19 mouse cellular contexts compared by ENCODE assay signal in genomic region chr2:157371696-157372095, GRCm38 (mm10). TPM values are rescaled to one million over a fixed set of nuclear protein-coding genes. Genes with fewer than 3 reads are reported as not detected.
DNase-seq lines count a peak whose midpoint lies in the region; ATAC-seq lines count a peak whose summit lies in the region.
"Had no signal": no experiment of that assay in that cellular context is flagged by ENCODE, and none has a peak within 500 bp of the region (broad histone marks: within the 10 kb centered on the region; RNA-seq: fewer than 3 reads in every experiment).

No protein-coding gene starts in this region.

- no peak overlapping the region for H3K27ac ChIP-seq in kidney, embryonic 16.5 days (ENCODE audit: low read length)
- H3K27ac ChIP-seq: limb, embryonic 13.5 days; midbrain, embryonic 12.5 days had no signal

- H3K4me3 ChIP-seq in kidney, embryonic 16.5 days (ENCODE audit: low read length): no peak overlapping the region
- H3K4me3 ChIP-seq: erythroblast, embryonic 14.5 days; limb, embryonic 13.5 days; midbrain, embryonic 12.5 days; myocyte had no signal

- no peak overlapping the region for H3K9ac ChIP-seq in kidney, embryonic 16.5 days (replicated peaks; ENCODE audit: low read length)
- H3K9ac ChIP-seq: forebrain, postnatal 0 days; limb, embryonic 13.5 days; lung, embryonic 14.5 days; midbrain, embryonic 12.5 days had no signal

- no peak for ATAC-seq in kidney, embryonic 16.5 days (ENCODE audit: low FRiP score, low TSS enrichment)
- ATAC-seq: forebrain, postnatal 0 days had no signal

- WGBS in kidney, embryonic 16.5 days: 64% methylated on average over 6 of the region's 6 CpGs

- H3K27me3 ChIP-seq in kidney, embryonic 16.5 days (ENCODE audit: insufficient read depth, low read length): no peaks in the 10 kb centered on the region
- H3K27me3 ChIP-seq: limb, embryonic 13.5 days; midbrain, embryonic 12.5 days had no signal

- 0 out of 2 replicates have a peak, but pooled peaks cover 10% of the 10 kb centered on the region for H3K36me3 ChIP-seq in kidney, embryonic 16.5 days (ENCODE audit: insufficient read depth, low read length)

- no peak overlapping the region for H3K4me2 ChIP-seq in kidney, embryonic 16.5 days (replicated peaks; ENCODE audit: low read depth, low read length)
- H3K4me2 ChIP-seq: limb, embryonic 13.5 days; lung, embryonic 14.5 days; midbrain, embryonic 12.5 days had no signal

- DNase-seq in heart, adult 11 months: peak; percentile 96
- DNase-seq in heart, postnatal 36 days: no peak
- peak; percentile 36 for DNase-seq in kidney, postnatal 10 days
- peak; percentile 42 for DNase-seq in MN1 (ENCODE audit: low spot score)
- DNase-seq in kidney, postnatal 14 days: peak; percentile 39
- DNase-seq in urinary bladder, postnatal 10 days (ENCODE audit: low spot score): no peak
- DNase-seq: cerebellum, postnatal 10 days; forebrain, postnatal 0 days; heart, postnatal 4 days; lung, embryonic 14.5 days; right cerebral cortex, adult 18-20 months; spleen, adult 18-20 months had no signal

- H3K4me1 ChIP-seq in kidney, embryonic 16.5 days (ENCODE audit: insufficient read depth, low read length): peaks cover 30% of the 10 kb centered on the region

- intact Hi-C loops in heart, postnatal 36 days (cut with DNase I): no loop called here

- H3K9me3 ChIP-seq in kidney, embryonic 16.5 days (ENCODE audit: low read length): no peaks in the 10 kb centered on the region
- H3K9me3 ChIP-seq: limb, embryonic 13.5 days; midbrain, embryonic 12.5 days had no signal

RNA-seq across cellular contexts. Expression of gene Manbal, which starts 4.3 kb away (rescaled TPM):
- total RNA-seq in heart, postnatal 36 days (2021): 10 to 100 TPM; 21.5 to 23.1 TPM
- 82.5 and 83.7 TPM in 2 replicates for polyA plus RNA-seq in kidney, embryonic 16.5 days (2015; fragmentation: Nextera tagmentation; extraction: Ambion mirVana)

RNA-seq across cellular contexts. Expression of gene Ghrh, which starts 24.4 kb away (rescaled TPM):
- not detected for total RNA-seq in heart, postnatal 36 days (2021)
- not detected in 2 replicates for polyA plus RNA-seq in kidney, embryonic 16.5 days (2015; fragmentation: Nextera tagmentation; extraction: Ambion mirVana)
- total RNA-seq: heart, adult 18-20 months; heart, postnatal 4 days had no signal
- polyA plus RNA-seq: C2C12; erythroblast, embryonic 14.5 days; limb, embryonic 13.5 days; lung, embryonic 14.5 days; myocyte had no signal

RNA-seq across cellular contexts. Expression of gene Src, which starts 46.5 kb away (rescaled TPM):
- total RNA-seq in heart, postnatal 36 days (2021): 1 to 10 TPM; 3.4 to 4.9 TPM
- polyA plus RNA-seq in kidney, embryonic 16.5 days (2015; fragmentation: Nextera tagmentation; extraction: Ambion mirVana): 16.9 and 17.3 TPM in 2 replicates

Comparison
In these comparisons a context has a peak if more than half of its experiments do, and no peak if none do; other contexts are left out.
1. DNase-seq: peak in heart, adult 11 months (single experiment), kidney, postnatal 10 days (single experiment), MN1 (single experiment) and kidney, postnatal 14 days (single experiment); none in heart, postnatal 36 days (0 of 2) and urinary bladder, postnatal 10 days (single experiment).